Mouse (Mus musculus) fibroblast of lung, adult 2 months (primary cell): Measurements from ENCODE around the gene Ppp1r21.
A peak's percentile ranks its signal among the peaks of the same experiment; 100 is the strongest.

Source experiments
- DNase-seq: peaks from one replicate; pipeline ENCODE4 v3.0.0-alpha.2; 2011; ENCODE audit warnings: low read depth

Gene Ppp1r21

DNA sequence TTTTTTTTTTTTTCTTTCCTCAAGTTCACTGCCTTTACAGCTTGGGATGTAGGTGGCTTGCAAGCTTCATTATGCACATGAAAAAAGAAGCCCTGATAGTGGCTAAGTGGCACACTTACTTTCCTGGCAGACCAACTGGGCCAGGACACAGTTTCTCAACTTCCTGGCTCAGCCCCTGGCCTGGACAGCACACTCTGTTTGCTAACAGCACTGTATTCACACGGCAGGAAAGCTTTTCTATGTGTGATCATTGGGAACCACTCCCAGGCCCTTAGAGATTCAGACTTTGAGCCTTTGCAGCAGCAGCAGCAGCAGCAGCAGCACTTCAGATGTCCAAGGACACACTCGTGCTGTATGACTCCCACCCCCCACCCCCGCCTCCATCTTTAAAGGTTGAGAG, 84.3 kb downstream of the Ppp1r21 start:
- DNase-seq = peak; percentile 79

DNA sequence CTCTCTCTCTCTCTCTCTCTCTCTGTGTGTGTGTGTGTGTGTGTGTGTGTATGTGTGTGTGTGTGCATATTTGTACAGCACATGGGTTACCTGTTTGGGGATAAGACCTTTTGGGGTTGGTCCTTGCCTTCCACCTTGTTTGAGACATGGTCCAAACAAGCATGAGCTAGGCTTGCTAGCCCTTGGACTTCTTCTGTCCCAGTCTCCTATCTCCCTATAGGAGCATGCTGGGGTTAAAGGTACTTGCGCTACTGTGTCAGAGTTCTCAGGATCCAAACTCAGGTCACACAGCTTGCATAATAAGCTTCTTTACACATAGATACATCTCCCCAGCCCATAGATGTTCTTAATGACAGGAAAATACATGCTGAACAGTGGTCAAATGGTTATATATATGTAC, 84.8 kb downstream of the Ppp1r21 start:
- no peak for DNase-seq

DNA sequence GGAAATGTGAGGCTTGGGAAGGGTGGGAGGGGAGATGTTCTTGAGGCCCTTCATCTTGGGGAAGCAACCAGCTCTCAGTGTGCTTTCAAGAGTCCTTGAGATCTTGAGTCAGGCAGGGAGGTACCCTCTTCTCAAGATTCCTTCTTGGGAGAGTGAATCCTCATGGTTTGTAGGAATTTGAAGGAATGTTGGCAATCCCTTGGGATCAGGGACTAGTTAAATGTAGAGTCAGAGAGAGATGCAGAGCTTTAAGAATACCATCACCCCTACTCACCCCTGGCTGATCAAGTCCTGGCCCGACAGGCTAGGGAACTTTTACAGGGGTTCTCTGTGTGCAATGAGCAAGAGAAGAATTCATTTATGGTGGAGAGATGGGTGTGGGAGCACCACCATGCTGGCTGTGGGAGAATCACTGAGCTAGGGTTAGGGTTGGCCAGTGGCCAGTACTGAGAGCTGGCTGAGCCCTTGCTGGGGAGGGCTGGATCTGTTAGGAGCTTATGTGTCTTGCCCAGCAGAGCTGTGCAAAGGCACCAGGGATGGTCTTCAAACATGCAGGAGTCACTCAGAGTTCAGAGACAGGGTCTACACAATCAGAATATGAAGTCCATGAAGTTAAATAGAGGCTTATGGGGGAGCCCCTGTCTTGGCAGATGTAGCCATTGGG, 85.7 kb downstream of the Ppp1r21 start:
- peak; percentile 41 for DNase-seq

DNA sequence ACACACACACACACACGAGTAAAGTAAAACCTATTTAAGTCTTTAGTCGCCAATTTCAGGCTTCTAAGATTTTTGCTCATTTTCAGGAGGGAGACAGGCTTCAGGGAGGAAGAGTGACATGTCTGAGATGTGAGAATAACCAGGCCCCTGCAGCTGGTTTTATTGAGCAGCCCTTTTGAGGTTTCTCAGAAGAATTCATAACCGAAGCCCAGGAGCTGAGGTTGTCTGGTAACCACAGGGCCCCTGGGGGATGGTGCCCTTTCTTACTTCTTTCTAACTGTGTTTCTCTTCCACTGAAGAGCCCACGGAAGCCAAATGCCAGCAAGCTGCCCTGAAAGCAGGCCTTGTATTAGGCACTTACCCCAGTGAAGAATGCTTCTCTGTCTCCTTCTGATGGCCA, 91.0 kb downstream of the Ppp1r21 start:
- peak; percentile 58 for DNase-seq

DNA sequence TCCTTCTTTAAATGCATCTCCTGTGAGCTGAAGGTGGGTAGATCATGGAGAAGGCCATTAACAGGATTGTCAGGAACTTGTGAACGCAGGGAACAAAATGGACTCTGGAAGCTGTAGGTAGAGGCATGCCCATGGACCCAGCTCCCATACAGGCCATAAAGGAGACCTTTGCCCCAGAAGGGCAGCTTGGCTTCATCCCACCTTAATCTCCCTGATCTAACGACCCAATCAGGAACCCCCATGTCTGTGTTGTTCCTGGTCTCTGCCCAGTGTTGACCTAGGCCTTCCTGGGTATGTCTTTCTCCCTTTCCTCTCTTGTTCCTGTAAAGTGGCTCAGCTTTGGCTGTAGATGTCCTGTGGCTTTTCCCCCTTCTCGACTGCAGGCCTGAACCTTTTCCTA, 91.5 kb downstream of the Ppp1r21 start:
- no peak for DNase-seq

DNA sequence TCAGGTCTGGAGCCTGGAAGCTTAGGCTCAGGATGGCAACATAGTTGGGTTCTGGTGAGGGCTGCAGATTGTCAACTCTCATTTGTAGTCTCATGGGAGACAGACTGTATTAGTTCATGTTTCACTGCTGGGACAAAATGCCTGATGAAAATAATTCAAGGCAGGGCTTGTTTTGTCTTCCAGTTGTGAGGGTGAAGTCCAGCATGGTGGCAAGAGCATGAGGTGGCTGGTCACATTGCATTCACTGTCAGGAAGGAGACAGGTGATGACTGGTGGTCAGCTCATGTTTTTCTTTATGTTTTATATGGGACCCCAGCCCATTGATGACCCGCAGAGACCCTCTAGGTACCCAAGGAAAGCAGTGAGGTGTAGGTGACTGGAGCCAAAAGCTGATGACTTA, 92.8 kb downstream of the Ppp1r21 start:
- no peak for DNase-seq

DNA sequence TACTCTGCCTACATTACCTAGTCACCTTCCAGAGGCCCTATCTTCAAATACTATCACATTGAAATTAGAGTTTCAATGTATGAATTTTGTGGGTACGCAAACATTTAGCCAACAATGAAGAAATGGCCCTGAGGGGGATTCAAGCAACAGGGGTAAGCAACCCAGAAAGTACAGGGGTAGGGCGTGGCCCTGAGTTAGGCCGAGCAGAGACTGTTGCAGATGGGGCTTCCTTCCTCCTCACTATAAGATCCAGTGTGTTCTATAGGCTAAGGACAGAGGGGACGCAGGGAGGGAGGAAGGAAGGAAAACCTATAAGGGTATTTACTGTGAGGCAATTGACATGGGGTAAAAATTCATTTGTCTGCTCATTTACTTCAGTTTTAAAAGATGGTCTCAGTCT, 94.5 kb downstream of the Ppp1r21 start:
- DNase-seq = no peak

DNA sequence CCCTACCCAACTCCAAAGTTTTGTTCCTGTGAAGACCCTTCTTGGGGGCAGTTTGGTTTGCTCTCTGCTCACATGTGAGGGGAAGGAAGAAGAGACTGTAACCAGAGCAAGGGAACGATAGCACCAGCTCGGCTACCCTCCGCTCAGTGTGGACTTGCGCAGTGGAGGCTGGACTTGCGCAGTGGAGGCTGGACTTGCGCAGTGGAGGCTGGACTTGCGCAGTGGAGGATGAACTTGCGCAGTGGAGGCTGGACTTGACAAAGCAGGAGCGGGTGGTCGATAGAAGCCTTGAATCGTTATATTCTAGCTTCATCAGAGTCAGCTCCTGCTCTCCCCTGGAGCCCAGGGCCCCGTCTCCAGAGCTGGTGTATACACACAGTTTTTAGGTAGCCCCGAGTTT, 95.4 kb downstream of the Ppp1r21 start:
- DNase-seq = no peak

DNA sequence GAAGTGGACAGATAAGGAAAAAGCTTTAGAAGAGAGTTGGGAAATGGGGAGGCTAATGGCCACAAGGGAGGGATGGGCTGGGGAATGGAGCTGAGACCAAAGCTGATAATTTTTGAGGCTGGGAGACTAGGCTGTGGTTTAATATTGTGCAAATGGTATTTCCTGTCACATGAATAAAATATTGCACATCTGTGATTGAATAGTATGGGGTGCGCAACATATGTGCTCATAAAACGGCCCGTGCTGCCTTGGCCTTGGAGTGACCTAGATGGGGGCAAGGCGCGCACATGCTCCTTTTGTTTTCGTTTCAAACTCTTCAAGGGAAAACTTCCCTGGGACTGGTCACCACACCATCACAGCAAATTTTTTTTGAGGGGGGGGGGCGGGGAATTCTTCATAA, 96.0 kb downstream of the Ppp1r21 start:
- DNase-seq = no peak

DNA sequence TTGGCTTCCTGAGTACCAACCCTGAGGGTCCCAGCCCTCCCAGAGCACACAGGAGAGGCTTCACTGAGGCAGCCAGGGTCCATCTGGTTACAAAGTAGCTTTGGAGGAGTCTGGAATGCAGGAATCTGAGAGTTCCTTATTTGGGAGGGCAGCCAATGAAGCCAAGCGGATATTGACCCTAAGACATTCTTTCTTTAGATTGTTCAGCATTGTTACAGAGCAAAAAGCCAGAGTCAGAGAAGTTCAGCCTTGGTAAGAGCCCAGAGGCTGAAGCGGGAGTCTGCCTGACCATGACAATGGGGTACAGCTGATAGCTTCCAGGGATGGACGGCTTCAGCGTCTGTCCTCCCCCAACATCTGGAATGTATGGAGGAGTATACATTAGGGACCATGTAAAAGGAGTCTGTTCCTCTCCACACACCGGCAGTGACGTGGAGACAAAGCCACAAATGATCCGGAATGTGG, 96.5 kb downstream of the Ppp1r21 start:
- no peak for DNase-seq

DNA sequence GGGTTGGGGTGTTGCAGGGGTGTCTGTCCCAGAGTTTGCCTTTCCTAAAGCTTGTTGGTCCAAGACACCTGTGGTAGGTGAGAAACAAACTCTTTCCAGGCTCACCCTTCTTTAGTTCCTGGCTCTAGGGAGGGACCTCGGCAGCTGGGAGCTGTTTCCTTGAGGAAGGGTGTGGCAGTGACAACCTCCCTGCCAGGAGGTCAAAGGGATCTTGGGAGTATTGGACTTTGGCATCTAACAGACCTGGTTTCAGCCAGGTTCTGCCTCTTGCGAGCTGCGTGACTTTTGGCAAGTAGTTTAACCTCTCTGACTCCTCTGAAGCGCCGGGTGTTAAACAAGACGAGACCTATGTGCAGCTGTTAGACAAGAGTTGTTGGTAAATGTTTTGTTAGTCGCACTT, 97.2 kb downstream of the Ppp1r21 start:
- no peak for DNase-seq

DNA sequence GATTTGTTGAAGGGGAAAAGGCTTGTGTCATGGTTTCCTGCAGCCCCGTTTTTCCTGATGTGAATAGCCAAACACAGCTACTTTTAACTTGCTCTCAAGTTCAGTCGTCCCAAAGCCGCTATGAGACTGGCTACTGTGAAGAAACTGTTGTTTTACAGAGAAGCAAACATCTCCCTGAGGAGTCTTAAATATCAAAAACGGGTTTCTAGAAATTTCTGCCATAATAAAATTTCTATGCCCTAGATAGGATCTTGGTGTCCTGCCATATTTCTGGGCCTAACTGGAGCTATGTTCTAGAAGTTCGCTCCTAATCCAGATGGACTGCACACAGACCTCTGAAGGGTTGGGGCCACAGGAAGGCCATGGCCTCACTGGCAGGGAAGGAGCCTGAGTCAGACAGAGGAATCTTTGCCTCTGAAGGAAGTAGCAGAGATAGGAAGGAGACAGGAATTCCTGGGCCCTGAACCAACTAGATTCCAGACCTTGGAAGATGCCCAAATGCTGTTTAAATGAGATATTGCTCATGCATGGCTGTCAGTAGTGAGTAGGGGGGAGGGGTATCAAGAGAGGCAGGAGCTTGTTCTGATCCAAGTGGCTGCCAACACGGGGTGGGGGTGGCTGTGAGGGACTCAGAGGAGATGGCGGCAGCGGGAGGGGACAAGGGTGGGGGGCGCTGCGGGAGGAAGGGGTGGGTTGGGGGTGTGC, 98.9 kb downstream of the Ppp1r21 start:
- peak; percentile 85 for DNase-seq

DNA sequence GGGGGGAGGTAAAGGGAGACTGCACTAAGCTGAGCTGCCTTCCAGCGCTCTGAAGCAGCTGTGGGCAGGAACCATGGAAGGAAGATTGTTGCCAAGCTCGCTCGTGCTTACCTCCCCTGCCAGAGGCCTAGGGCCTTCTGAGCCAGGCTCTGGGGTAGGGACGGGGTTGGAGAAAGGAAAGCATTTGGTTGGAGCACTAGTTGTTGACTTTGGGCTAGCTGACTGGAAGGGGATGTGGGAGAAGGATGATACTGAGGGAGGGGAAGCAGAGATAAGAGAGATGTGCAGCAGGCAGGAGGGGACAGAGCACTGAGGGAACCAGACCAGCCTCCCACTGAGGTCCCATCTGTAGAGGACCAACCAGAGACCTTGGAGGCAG, 99.5 kb downstream of the Ppp1r21 start:
- peak; percentile 54 for DNase-seq

DNA sequence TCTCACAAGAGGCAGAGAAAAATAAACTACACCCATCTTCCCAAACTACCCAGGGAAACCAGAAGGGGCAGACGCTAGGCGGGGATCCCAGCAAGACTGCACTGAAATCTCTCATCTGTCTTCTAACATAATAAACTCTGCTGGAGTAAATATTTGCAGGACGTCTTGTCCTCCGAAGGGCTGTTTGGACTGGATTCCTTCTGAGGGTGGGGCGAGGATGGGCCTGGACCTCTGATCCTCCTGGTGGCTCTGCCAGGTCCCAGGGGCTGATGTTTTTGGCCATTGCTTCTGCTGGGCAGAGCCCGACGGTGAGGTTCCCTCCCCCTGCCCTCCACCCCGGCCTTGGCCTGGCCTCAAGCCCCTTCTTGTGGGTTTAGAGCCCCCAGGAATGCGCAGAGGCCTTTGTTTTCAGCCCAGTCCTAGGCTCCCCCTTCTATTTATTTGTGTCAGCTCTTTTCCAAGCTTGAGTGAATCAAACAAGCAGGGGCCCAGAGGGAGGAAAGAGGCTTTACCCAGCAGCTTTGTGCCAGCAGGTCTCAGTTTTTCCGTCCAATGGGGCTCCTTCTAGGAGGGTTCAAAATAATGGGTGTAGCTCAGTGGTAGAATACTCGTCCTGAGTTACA, 100.1 kb downstream of the Ppp1r21 start:
- DNase-seq = no peak

DNA sequence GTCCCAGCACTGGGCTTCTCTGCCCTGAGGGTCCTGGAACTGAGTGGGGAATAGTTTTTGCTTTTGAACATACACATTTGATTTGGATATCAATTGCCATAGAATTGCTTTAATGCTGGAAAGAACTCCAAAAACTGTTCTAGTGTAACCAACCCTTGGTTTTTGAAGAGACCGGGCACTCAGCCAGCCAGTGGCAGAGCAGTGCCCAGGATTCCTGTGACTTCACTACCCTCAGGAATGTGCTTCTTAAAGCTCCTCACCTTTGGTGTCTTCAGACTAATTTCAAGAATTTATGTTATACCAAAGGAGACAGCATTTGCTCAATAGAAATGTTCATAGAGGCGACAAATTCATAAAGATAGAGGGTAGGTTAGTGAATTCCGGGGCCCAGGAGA, 100.6 kb downstream of the Ppp1r21 start:
- DNase-seq = no peak

DNA sequence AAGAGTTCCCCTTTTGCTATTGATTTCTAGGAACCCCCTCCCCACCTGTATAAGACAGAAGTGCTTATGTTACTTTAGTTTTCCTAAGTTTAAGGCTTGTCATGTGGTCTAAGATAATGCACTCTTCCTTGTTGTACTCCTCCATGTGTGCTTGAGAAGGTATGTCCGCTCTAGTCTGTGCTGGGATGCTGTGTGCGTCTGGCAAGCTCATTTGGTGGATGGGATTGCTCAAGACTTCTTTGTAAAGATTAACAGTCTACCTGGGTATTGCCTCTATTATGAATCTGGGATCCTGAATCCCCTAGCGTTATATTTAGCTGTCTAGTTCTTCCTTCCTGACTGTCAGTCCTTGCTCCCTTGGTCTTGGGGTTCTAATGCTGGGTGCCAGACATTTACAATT, 102.7 kb downstream of the Ppp1r21 start:
- no peak for DNase-seq

DNA sequence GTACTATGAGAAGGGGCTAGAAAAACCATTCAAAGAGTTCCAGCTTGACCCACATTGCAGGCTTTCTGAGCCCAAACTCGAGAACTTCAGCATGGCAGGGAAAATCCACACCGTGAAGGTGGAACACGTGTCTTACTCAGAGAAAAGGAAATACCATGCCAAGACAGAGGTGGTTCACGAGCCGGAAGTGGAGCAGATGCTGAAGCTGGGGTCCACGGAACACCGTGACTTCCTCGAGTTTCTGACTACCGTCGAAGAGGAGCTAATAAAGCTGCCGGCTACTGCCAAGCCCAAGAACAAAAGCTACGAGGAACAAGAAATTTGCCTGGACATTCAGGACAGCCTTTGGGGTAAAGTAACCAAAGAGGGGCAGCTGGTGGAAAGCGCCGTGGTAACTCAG, 106.2 kb downstream of the Ppp1r21 start:
- no peak for DNase-seq

DNA sequence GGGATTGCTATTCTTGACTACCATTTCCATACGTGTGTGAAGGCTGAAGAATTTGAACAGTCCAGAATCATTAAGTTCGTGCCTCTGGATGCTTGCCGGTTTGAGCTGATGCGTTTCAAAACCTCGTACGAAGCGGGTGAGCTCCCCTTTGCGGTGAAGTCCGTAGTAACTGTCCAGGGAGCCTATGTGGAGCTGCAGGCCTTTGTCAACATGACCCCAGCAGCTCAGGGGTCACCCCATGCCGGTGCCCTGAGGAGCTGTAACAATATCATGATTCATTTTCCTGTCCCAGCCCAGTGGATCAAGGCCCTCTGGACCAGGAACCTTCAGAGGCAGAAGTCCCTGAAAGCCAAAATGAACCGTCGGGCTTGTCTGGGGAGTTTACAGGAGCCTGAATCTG, 106.7 kb downstream of the Ppp1r21 start:
- DNase-seq = no peak
